Mouse (Mus musculus) cerebellum, adult 11-12 months (tissue): ENCODE results near the gene Osbpl9.

Experiments used
- DNase-seq: peaks from one replicate; pipeline ENCODE4 v3.0.0; 2022

The Osbpl9 gene

DNA sequence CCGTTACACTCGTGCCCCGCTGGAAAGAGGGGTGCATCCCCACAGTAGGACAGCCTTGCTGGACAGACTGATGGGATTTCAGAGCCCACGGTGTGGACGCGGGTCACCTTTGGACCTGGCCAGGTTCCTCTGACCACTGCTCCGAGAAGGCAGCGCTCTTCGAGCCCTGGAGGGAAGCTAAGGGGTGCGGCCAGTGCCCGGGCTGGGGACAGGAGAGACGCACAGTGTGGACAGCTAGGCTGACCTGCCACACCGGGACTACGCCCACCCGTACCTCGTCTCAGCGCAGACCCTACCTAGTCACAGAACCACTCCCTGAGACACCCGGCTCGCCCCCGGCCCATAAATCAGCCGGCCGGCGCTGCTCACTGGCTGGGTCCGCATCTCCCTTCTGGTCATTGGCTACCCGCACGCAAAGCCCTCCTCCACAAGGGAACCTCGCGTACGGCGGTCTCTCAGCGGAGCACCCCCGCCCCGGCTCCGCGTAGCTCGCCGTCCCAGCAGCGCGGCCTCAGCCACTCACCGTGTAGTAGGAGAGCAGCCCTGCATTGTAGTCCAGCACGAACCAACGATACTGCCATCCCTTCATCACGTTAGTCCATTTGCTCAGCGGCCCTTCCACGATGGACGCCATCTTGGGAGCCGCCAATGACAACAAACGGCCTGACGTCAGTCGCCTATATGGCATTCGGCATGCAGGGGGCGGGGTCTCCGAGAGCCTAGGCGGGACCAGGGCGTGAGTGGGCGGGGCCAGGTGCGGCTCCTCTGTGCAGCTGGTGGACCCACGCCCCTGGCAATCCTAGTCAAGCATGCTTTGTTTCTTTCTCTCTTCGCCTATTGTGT, at the start of gene Osbpl9:
Gene Osbpl9, minus strand, starts transcription at position 691 of the 843 bp plus-strand sequence.
- DNase-seq: peak; percentile 96

DNA sequence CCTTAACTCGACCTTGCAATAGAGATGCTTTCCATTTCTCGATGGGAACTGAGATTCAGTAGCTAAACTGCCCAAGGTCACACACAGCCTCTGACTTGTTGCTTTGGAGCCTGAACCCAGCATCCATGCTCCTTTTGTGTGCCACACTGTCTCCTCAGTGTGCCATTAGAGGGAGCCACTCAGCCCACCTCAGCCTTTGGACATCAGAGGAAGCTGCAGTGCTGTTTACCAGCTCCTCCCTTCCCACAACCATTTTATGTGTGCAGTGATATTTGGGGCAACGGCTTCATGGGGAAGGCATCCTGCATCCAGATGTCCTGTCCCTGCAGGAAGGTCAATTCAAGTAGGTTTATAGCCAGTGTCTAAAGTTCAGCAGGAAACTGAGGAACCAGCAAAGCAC, 49.5 kb upstream of the Osbpl9 start:
- DNase-seq: no peak

DNA sequence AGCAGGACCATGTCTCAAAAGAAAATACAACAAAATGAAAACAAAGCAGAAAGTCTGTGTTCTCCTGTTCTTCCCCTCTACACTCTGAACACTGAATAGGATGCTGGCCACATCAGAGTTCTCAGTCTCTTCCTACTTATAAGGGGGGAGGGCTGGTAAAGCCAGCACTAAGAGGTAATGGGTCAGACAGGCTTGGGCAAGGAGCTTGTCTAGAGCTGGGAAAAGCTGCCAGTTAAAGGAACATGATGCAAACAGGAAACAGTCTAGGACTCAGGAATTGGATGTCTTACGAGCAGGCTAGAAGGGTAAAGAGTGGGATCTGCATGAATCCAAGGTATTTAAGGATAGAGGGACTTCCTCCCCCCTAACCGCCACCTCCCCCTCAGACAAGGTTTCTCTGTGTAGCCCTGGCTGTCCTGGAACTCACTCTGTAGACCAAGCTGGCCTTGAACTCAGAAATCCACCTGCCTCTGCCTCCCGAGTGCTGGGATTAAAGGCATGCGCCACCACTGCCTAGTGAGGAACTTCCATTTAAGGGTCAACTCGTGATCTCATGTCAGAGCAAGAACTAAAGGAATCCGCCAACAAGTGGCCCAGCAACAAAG, 43.0 kb upstream of the Osbpl9 start:
- no peak for DNase-seq

DNA sequence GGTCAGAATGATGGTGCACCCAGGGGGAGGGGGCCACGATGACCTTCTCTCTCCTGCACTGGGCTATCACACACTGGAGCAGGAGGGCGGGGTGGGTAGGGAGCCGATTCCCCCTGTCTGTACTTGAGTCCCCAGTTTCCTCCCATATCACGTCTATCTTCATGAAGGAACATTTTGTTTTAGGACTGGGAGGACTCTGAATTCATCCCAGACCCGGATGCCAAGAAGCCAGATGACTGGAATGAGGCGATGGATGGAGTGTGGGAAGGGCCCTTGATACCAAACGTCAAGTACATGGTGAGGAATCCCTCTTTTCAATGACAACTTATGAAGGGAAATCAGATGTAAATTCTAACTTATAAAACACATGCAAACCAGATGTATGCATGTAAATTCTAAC, 42.4 kb upstream of the Osbpl9 start:
- DNase-seq: no peak

DNA sequence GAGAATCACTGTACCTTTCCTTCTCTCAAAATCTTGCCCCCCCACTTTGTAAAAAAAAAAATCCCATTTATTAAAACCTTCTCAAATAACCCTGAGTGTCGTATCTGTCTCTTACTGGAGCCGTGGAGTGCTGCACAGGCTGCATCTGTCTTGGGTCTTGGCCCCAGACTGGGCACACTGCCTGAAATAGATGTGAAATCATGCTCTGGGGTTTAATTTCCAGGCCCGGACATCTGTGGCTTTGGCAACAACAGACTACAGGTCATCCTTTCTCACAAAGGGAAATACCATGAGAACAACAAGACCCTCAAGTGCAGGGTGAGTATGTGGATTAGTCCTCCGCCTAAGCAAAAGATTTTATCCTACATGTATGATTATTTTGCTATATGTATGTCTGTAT, 39.9 kb upstream of the Osbpl9 start:
- peak; percentile 41 for DNase-seq

DNA sequence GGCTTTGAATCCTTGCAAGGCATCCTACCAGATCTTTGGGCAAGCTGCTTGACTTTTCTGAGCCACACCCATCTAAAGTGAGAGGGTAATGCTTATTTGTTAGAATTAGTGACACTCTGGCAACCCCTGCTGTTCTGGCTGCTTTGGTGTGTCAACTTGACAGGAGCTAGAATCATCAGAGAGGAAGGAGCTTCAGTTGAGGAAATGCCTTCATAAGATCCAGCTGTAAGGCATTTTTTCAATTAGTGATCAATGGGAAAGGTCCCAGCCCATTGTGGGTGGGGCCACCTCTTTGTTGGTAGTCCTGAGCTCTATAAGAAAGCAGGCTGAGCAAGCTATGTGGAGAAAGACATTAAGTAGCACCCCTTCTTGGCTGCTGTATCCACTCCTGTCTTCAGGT, 39.1 kb upstream of the Osbpl9 start:
- DNase-seq: no peak

DNA sequence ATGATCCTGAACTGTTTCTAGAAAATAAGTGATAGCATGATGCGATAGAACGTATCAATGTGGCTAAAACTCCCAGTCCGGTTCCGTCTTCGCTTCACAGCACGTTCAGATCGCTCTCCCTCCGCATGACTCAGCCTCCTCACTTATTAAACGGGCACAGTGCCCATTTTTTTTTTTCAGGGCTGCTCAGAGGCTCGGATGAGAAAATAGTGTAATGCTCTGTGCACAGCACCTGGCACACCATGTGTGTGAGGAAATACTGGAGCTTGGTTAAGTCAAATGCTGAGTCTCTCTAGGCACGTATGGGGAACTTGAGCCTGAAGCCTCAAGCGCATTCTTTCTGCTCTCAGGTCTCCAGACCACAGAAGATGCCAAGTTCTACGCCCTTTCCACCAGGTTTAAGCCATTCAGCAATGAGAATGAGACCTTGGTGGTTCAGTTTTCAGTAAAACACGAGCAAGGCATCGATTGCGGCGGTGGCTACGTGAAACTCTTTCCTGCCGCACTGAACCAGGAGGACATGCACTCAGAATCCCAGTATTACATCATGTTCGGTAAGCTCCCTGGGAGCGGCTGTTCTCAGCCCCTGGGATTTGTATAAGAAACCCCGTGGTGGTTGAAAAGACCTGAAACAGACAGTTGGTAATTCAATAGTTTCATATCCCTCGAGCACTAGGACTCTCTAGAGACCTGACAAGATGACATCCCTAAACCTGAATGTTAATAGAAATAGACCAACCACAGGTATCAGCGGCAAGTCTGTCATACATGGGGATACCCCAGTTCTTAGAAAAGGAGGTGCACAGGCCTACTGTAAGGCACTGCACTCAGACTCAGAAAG, 36.6 kb upstream of the Osbpl9 start:
- peak; percentile 27 for DNase-seq

DNA sequence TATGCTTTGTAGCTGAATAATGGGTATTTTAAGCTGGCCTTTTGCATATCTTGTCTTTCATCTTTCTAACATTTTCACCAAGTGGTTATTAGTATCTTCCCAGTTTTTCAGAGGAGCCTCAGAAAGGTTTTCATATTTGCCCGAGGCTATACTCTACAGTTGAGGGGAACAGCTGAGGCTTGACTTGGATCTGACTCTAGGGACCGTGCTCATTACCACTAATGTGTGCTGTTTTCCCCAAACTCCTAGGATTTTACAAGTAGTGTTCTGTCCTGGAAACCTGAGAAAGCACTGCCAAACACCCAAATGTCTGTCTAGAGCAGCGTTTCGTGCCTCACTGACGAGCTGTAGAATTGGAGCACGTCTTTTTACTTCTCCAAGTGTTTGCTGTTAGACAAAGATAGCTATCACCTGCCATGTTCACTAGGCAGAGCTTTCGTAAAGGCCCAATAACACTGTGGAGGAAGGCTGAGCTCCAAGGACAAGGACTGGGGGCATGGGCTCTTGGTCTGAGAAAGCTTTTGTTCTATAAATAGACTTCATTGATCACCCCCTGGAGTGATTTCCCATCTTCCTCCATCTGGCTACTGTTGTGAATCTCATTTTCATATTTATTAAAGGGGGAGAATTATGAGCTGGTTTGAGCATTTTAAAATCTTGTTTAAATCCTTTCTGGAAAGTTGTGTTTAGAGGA, 34.3 kb upstream of the Osbpl9 start:
- DNase-seq: no peak

DNA sequence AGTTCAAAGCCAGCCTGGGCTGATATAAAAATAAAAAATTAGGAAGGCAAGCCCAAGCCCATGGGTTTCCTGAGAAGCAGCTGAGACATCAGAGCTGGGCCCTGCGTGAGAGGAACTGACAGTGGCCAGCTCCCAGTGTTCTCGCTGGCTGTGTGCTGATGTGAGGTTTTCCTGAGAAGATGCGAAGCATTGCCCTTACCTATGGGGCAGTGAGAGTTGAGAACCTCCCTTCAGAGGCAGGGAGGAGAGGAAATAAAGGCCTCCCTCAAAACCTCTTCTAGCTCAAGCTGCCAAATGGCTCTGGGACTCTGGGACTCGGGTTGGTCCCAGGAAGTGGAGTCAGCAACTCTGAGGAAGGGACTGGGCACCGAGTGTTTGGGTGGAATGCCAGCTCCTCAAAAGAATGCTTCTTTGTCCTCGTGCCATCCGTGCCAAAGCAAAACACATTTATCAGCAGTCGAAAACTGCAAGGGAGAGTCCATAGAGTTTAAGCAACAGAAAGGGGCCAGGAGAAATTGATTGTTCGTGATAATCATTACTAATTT, 32.8 kb upstream of the Osbpl9 start:
- peak; percentile 23 for DNase-seq

DNA sequence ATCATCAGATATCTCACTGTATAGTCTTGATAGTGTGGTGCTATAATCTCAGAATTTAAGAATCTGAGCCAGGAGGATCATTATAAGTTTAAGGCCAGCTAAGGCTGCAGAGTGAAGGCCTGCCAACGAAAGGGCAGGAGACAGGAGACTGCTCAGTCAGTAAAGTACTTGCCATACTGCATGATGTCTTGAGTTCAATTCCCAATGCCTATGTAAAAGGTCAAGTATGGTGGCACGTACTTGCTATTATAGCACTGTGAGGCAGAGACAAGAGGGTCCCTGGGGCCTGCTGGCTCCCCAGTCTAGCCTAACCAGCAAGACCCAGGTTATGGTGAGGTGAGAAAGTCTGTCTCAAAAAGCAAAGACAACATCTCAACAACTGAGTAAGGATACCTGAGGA, 32.1 kb upstream of the Osbpl9 start, which contains the start of gene Calr4:
Gene Calr4, plus strand, starts transcription at position 301 of the 400 bp plus-strand sequence.
- DNase-seq: no peak

DNA sequence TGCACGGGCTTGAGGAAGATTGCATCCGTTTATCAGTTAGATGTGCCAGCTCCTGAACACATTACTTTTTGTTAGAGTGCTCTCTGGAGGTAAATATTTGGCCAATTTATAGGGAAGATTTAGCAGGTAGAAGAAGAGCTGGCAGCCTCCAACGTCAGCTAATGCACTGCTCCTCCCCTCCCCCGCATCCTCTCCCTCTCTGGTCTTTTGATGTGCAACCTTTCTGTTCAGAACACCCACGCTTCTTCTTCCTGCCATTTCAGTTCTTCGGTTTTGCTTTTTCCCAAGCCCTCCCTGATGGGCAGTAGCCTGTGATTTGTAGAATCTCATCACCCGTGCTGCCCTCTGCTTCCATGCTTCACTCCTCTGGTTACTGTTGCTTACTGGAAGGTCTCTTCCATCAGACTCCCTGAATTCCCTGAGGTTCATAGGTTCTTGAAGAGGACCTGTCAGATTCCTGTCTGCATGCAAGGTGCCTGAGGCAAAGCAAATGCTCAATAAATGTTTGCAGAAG, 27.8 kb upstream of the Osbpl9 start:
- DNase-seq: no peak

DNA sequence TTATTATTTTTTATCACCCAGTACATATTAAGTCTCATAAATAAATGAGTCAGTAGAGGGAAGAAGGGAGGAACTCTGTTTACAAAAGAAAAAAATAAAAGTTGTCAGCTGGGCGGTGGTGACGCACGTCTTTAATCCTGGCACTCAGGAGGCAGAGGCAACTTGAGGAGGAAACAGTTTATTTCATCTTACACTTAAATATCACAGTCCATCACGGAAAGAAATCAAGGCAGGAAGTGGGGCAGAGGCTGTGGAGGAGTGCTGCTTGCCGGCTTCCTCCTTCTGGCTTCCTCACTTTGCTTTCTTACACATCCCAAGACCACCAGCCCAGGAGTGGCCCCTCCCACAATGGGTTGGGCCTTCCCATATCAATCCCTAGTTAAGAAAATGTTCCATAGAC, 24.0 kb upstream of the Osbpl9 start:
- DNase-seq: no peak

DNA sequence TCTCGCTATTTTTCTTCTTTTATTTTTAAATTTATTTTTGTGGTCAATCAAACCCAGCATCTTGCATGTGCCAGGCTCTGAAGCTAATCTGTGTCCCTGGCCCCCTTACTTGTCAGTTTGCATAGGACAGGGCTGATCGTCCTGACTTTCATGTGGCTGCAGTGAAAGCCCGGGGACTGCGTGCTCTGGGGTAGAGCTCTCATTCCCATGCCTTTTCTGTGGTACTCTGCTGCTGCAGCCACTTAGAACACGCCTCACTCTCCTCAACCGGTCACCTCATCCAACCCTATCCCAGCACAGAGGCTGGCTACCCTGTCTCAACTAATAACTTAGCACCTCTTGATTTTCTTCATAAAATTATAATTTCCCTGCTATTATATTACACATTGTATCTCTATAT, 23.5 kb upstream of the Osbpl9 start:
- DNase-seq: no peak

DNA sequence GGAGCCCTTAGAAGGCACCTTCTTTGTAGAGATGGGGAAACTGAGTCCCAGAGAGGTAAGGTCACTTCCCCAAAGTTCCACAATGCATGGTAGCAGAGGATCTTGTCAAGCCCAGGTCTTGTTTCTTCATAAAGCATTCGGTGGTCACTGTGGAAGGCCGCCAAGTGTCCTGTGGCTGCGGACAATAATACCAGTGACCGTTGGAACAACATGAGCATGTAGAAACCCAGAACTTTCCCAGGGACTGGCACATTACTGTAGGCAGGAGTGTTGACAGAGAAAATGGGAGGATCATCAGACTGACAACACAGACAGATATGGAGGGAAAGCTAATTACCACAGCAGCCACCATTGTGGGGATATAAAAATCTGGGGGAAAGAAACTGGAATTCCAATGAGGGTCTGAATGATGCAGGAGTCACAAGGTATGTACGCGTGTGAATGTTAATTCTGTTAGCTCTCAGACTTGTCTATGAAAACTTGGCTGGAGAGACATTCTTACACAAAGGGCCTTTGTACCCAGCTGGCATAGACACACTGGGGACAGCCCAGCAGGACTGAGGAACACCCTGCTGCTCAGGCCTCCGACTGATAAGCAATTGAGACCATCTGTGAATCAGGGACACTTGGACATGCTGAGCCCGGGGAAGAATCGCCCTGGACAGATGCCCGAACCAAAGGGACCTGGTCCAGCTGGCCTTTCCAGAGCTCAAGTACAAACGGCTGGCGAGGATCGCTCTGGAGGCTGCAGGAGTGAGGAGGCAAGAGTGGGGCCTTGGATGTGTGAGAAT, 22.9 kb upstream of the Osbpl9 start:
- DNase-seq: peak; percentile 92

DNA sequence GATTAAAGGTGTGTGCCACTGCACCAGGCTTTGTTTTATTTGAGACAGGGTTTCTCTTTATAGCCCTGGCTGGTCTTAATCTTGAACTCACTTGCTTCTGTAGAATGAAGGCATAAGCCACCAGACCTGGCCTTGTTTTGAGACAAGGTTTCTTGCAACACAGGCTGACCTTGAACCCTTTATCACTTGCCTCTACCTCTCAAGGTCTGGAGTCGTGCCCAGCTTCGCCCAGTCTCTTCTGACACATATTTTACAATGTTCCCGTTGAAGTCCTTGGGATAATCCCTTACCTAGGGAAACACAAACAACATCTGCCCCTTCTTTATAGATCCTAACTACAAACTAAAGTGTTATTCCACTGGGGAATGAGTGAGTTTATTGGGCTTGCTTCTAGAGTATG, 19.9 kb upstream of the Osbpl9 start:
- no peak for DNase-seq

DNA sequence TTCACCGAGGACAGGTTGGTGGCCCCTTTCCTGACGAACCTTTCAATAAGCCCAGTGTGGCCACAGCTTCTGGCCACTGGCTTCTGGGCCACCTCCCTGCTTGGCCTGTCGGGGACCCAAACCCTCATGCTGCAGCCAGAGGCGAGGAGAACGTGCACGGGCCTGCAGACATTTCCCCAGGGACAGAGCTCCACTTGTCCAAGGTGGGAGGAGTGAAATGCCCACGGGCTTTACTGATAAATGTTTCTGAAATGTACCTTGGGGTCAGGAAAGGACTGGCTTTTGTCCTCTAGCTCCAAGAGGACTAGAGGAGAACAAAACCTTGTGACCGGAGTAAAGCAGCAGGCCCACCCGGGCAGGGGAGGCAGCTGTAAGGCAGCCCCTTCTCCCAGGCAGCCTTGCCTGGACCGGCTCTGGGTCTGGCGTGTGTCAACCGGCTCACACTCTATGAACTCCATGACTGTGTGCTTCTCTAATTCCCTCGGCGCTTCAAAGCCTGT, 18.4 kb upstream of the Osbpl9 start:
- DNase-seq: no peak

DNA sequence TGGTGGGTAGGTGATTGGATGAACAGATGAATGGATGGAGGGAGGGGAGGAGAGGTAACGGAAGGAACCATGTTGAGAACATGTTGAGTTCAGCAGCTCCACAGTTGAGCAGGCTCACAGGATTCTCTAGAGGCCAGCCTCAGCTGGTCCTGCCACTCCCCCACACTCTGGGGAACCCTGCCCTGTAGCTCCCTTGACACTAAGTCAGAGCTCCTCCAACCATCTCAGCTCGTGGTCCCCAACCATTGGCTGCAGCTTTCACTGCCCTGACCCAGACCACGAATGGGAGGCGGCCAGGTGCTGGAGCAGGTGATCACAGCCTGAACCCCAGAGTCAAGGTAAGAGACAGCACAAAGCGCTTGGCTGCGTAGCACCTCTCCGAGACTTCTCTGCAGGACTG, 15.9 kb upstream of the Osbpl9 start:
- no peak for DNase-seq

DNA sequence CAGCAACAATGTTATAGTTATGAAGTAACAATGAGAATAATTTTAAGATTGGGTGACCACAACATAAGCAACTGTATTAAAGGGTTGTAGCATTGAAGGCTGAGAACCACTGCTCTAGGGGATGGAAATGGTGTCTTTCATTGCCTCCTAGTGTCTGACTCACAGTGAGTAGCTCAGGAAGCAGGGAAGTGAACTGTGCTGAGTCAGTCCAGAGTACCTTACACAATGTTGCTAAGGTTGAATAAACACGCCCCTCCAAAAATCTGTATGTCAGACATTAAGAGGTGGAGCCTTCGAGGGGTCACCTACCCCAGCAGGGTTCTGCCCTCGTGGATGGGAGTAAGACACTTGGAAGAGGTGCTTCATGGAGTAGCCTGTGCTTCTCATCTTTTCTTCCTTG, 11.9 kb upstream of the Osbpl9 start:
- no peak for DNase-seq

DNA sequence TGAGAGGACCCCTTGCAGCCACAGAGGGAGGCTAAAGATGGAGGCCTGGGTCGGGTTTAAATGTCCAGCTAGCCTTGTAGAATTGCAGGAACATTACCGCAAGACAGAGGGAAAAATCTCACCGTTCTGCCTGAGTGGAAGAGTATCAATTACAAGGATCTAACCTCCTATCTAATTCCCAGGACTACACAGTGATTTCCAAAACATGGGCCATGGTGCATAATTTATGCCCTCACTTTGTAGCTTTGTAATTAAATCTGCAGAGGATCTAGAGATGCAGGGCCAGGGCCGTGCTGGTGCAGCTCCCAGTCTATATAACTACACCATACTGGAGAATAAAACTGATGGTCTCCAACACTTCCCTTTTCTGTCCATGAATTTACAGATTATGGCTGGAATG, 8.8 kb upstream of the Osbpl9 start:
- no peak for DNase-seq

DNA sequence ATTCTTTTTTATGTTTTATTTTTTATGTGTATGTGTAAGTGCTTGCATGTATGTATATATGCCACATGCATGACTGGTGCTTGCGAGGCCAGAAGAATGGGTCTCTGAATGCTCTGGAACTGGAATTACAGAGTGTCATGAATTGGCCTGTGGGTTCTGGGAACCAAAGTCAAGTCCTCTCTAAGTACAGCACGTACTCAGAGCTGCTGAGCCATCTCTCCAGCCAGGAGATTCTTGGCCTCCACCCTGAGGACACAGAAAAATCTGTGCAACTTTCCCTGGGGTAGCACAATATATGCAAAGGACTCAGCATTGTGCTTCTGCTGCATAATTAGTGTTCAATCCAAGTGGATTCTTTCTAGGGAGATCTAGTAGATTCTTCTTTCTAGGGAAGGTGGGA, 8.2 kb upstream of the Osbpl9 start:
- no peak for DNase-seq

DNA sequence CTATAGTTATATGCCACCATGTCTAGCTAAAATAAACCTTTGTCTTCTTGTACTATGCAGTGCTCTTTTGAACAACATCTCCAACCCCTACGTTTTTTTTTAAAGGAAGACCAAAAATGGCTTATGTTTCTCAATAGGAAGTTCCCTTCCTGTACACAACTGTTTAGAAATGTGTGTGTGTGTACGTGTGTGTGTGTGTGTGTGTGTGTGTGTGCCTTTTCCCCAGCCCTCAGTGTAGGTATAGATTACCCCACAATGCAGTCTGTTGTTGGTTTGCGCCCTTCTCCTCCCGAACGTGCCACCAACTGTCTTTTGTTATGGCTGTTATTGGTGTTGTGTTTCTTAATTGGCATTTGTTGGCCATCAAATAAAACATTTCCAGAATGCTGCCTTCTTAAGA, 5.5 kb upstream of the Osbpl9 start:
- no peak for DNase-seq

DNA sequence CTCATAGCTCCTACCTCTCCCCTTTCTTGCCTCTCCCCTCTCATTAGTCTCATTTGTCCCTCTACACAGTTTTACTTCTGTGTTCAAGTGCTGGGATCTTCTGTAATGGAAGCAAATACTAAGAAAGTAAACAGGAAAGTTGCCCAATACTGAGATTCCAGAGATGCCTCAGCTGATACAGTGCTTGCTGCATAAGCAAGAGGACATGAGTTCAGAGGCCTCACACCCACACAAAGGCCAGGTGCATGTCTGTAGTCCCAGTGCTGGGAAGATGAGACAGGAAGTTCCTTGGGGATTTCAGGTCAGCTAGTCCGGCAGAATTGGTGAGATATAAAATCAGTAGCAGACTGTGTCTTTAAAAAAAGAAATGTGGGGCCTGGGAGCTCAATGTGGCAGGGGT, 2.3 kb upstream of the Osbpl9 start:
- no peak for DNase-seq
